Mouse (Mus musculus) E14TG2a.4 (cell line): Measurements from ENCODE around the gene Tcap.

Source experiments
- H3K27me3 ChIP-seq: 2 replicates; pipeline ENCODE4 v1.6.1; 2014; ENCODE audit warnings: low read length, control low read depth; ENCODE audit not compliant: insufficient read depth
- H3K36me3 ChIP-seq: 2 replicates; pipeline ENCODE4 v1.6.1; 2014; ENCODE audit warnings: low read length, control low read depth; ENCODE audit not compliant: insufficient read depth
- H3K4me1 ChIP-seq: replicated peaks from 2 replicates; pipeline ENCODE4 v1.6.1; 2014; ENCODE audit warnings: low read depth, low read length, control low read depth
- H3K4me3 ChIP-seq: replicated peaks from 2 replicates; pipeline ENCODE4 v1.5.1; 2014; ENCODE audit warnings: mild to moderate bottlenecking, low read length
- H3K9me3 ChIP-seq: 2 replicates; pipeline ENCODE4 v1.6.1; 2014; ENCODE audit warnings: low read length, control low read depth
- CTCF ChIP-seq: conservative IDR thresholded peaks from 2 replicates; pipeline ENCODE4 v1.5.1; 2014; ENCODE audit warnings: low read length
- NANOG ChIP-seq: IDR thresholded peaks from 2 replicates; pipeline ENCODE4 v1.6.1; 2014; ENCODE audit warnings: borderline replicate concordance, low read length, mixed read lengths
- POU5F1 ChIP-seq: IDR thresholded peaks from 2 replicates; pipeline ENCODE4 v1.6.1; 2014; ENCODE audit warnings: low read length, borderline replicate concordance

The Tcap gene

GRCm38 (mm10) chr11:98383261-98384030 lies at the start of gene Tcap:
TSS of gene Tcap (plus strand) at chr11:98383811.
- peaks cover 25% of the 10 kb centered on the region for H3K36me3 ChIP-seq
- TF ChIP-seq NANOG, result no peak
- TF ChIP-seq POU5F1, result no peak
- no peak for TF ChIP-seq CTCF
- H3K4me1 ChIP-seq, result peaks cover 68% of the 10 kb centered on the region

GRCm38 (mm10) chr11:98333981-98334741 lies 49.5 kb upstream of the Tcap start:
- Histone ChIP-seq H3K4me3 (peak overlapping the region; percentile 72), H3K4me1 (peaks cover 54% of the 10 kb centered on the region), H3K9me3 (no peaks in the 10 kb centered on the region), H3K36me3 (no peaks in the 10 kb centered on the region), H3K27me3 (peaks cover 98% of the 10 kb centered on the region)
- TF ChIP-seq POU5F1, result no peak
- TF ChIP-seq CTCF, result no peak
- no peak for TF ChIP-seq NANOG

More at GRCm38 (mm10) chr11:98383261-98384030, at the start of gene Tcap:
- Histone ChIP-seq H3K9me3 (no peaks in the 10 kb centered on the region), H3K4me3 (peak within 1 kb of the TSS; percentile 66), H3K27me3 (peaks cover 61% of the 10 kb centered on the region)

GRCm38 (mm10) chr11:98335250-98335649 lies 48.4 kb upstream of the Tcap start:
- peaks cover 59% of the 10 kb centered on the region for H3K4me1 ChIP-seq
- no peaks in the 10 kb centered on the region for H3K9me3 ChIP-seq
- H3K36me3 ChIP-seq, result no peaks in the 10 kb centered on the region
- no peak for TF ChIP-seq CTCF
- TF ChIP-seq POU5F1, result no peak
- TF ChIP-seq NANOG, result no peak
- H3K27me3 ChIP-seq, result peaks cover 98% of the 10 kb centered on the region
- H3K4me3 ChIP-seq, result no peak overlapping the region

- no peaks in the 10 kb centered on the region for H3K9me3 ChIP-seq
- H3K36me3 ChIP-seq, result no peaks in the 10 kb centered on the region
- H3K4me1 ChIP-seq, result peaks cover 53% of the 10 kb centered on the region
- H3K4me3 ChIP-seq, result no peak overlapping the region
- no peak for TF ChIP-seq POU5F1
- TF ChIP-seq NANOG, result no peak
- TF ChIP-seq CTCF, result peak; percentile 81
- peaks cover 97% of the 10 kb centered on the region for H3K27me3 ChIP-seq
These were observed 47.1 kb upstream of the Tcap start for GRCm38 (mm10) chr11:98336245-98337107.

GRCm38 (mm10) chr11:98338507-98338961 lies 45.1 kb upstream of the Tcap start:
- H3K4me1 ChIP-seq, result peaks cover 58% of the 10 kb centered on the region
- TF ChIP-seq CTCF (no peak), POU5F1 (no peak), NANOG (no peak)
- no peaks in the 10 kb centered on the region for H3K9me3 ChIP-seq
- peaks cover 94% of the 10 kb centered on the region for H3K27me3 ChIP-seq
- no peaks in the 10 kb centered on the region for H3K36me3 ChIP-seq
- H3K4me3 ChIP-seq, result peak overlapping the region; percentile 80

- no peaks in the 10 kb centered on the region for H3K36me3 ChIP-seq
- H3K4me3 ChIP-seq, result peak overlapping the region; percentile 80
- H3K27me3 ChIP-seq, result peaks cover 94% of the 10 kb centered on the region
These were observed 44.5 kb upstream of the Tcap start for GRCm38 (mm10) chr11:98339071-98339501.

GRCm38 (mm10) chr11:98339679-98340287 lies 43.8 kb upstream of the Tcap start:
- TF ChIP-seq CTCF (no peak), POU5F1 (no peak), NANOG (no peak)
- H3K4me1 ChIP-seq, result peaks cover 46% of the 10 kb centered on the region
- no peaks in the 10 kb centered on the region for H3K36me3 ChIP-seq
- H3K27me3 ChIP-seq, result peaks cover 90% of the 10 kb centered on the region
- H3K4me3 ChIP-seq, result peak overlapping the region; percentile 80; the same call in 1 of the 2 replicates
- H3K9me3 ChIP-seq, result no peaks in the 10 kb centered on the region

More at GRCm38 (mm10) chr11:98339071-98339501, 44.5 kb upstream of the Tcap start:
- TF ChIP-seq POU5F1 (no peak), CTCF (no peak), NANOG (no peak)
- Histone ChIP-seq H3K9me3 (no peaks in the 10 kb centered on the region), H3K4me1 (peaks cover 53% of the 10 kb centered on the region)
